Mouse (Mus musculus) adrenal gland (tissue): ENCODE results near the gene Npvf.

Source experiments
- intact Hi-C: fragments of 180-260 bp; cut with DNase I; formaldehyde crosslinking; loops from one replicate; pipeline ENCODE4 v1.15.1; 2025
- long read RNA-seq, 2 experiments: library from polyadenylated mRNA; unstranded; transcript quantifications; one replicate each; pipeline ENCODE4 v2.0.0; 2020; ENCODE audit warnings: borderline replicate concordance in 1 of 2; ENCODE audit not compliant: insufficient replicate concordance in 1 of 2

Npvf gene
- long read RNA-seq, experiment 1, result 0 reads
- long read RNA-seq, experiment 2, result 0 reads

DNA sequence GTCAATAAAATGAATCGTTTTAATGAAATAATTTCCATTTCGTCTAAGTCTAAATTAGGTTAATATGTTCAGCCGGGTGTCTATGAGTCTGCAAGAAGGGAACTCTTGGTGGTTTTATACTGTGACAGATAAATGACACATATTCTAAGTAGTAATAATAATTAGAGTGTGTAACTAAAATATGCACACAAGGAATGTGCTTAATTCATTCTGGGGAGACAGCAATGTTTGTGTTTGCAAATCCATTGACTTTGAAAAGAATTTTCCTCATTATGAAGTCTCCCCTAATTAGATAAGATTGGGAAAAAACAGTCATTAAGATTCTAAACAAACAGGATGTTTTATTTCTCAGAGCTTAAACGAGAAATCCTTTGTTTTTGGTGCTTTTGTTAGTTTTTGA is at the start of gene Npvf:
TSS of gene Npvf (minus strand) at position 84 of the 400 bp plus-strand sequence.
- intact Hi-C loops, result no loop called here

DNA sequence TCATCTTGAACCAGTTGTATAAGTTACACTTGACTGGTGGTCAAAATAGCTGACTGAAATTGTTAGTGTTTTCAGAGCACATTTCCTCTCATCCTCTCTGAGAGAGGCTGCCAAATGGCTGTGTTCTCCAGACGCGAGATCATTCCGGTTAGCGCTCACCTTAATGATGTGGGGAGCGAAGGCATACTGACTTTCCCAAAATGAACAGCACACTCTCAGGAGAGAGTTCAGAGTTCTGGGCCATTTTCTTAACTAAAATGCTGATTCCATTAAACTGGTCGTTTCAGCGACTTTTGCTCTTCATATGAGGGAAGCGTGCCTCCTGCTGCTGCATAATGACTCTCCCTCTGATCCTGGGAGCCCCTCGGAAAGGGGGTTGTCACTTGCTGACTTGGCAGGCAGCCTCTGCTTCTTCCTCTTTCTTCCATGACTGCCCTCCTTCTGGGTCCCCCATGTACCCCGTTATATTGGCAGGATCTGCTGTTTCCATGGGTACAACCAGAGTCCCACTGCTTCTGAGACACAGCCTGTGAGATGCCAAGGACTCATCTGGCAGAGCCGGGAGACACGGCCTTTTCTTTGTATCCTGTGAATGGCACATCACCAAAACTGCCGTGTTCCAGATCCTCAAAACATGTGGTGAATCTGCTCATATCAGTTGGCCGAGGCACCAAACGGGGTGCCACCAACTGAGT is 35.0 kb upstream of the Npvf start:
- intact Hi-C loops, result no loop called here

DNA sequence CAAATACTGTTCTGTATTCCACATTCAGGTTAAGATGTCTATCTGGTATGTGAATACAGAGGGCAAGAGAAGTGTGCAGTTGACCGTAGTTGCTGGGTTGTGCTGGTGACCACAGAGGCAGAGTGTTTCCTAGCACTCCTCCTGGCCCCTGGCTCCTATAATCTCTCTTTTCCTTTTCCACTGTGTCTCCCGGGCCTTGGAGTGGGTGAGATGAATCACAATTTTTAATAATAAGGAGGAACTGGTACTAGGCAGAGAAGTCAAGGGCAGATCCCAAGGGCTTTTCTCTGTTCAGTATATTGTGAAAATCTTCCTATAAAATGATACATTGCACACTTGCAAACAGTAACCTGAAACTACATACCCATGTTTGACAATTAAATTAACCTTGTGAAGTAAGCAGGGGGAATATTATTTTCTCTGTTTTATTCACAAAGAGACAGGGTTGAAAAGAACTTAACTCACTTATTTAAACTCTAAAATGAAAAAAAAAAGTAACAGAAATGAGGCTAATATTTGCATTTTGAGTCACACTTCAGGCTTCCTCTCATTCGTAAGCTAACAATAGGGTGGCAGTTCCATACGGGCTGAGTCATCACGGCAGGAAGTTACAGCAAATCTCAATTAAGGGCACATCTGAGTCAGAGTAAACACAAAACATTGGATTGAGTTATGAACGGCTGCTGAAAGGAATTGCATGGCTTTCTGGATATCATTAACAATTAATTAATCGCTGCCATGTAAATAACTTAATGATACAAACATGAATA is 30.6 kb upstream of the Npvf start:
- intact Hi-C loops, result loop anchor here (5.0 kb wide), 1 partner anchor 482 kb away; no protein-coding TSS in a partner anchor

DNA sequence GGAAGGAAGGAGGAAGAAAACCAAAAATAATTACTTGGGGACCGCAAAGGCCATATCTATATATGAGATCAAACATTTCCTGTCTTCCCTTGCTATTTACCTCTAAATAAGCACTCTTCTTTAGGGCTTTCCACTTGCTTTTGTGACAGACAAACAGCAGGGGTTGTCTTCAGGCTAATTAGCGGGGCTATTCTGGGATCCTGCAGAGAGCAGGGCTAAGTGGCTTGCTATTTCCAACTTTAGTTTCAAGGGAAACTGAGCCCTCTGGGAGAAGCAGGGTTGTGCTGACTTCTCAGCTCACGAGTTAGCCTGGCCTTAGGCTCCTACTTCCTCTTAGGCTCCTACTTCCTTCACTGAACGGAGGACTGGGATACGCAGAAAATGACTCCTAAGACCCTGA is 27.3 kb upstream of the Npvf start:
- intact Hi-C loops, result loop anchor here (5.0 kb wide), 1 partner anchor 486 kb away; no protein-coding TSS in a partner anchor

DNA sequence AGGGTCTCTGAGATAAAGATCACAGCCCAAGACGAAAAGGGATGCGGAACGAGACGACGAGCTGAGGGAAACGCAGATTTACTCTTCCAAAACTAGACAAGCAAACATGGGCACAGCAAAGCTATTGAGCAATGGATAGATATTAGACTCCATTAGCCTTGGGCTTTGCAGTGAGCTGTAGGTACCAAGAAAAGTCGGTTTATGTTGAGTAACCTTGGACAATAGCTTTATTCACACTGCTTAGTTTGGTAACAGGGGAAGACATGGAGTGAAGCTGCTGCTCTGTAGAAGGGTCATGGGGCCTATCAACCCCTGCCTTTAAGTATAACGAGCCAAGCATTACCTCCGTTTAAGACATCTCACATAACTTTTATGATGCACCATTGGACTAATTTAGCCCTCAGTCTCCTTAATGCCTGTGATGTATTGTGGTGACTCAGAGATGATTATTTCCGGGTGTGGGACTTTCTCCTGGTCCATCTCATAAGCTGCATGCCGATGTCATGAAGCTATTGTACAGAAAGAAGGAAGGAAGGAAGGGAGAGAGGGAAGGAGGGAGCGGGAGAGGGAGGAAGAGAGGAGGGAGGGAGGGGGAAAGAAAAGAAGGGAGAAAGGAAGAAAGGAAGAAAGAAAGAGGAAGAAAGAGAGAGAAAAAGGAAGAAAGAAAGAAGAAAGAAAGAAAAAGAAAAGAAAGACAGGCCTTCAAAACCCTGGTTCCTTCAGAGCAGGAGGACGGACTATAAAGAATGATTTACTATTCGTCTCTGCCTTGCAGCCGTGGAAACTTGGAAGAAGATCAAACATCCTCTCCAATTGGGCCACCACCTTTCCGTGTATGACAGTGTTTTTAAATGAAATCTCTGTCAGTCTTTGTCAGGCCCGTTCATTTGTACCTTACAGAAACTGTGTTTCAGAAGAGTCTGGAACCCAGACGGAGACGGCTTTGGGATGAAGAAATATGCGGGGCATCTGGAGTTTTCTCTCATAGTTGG is 26.3 kb upstream of the Npvf start:
- intact Hi-C loops, result loop anchor here (5.0 kb wide), 1 partner anchor 487 kb away; no protein-coding TSS in a partner anchor

DNA sequence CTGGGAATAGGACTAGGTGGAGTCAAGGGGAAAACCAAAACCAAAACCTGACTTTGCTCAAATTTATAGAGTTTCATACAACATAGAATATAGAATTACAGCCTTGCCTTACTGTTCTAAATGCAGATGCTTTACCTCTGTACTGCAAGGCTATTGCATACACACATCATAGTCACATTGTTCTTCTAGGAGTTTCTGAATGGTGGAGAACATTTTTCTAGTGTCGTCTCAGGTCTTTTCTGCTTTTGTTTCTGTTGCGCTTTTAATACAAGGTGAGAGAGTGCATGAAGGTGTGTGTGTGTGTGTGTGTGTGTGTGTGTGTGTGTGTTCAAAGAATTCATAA is 25.2 kb upstream of the Npvf start:
- intact Hi-C loops, result loop anchor here (1.0 kb wide), 2 partner anchors 128 to 258 kb away; no protein-coding TSS in a partner anchor

DNA sequence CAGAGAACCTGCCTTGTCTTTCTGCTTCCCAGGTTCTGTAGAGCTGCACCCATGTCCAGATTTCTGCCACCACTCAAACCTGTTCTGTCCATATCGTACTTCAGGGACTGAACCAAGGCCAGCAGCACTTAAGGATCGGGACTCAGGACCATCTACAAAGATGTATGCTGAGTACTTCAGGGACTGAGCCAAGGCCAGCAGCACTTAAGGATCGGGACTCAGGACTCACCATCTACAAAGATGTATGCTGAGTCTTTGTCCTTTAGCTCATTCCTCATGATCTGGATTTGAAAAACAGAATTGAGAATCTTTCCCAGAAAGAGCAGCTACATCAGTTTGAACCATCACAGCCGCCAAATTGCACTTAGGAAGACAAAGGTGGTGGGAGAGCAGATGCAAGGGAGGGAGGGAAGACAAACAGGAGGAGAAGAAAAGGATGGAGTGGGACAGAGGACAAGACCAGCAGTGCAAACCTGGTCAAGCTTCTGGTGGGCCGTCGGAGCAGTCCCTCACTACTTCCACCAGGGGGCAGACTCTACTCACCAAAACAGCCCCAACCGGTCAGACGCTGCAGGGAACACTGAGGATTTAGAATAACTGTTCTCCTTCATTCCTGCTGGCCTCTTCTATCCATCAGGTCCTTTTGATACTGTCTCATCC is 24.7 kb upstream of the Npvf start:
- intact Hi-C loops, result loop anchor here (1.0 kb wide), 2 partner anchors 128 to 258 kb away; no protein-coding TSS in a partner anchor

DNA sequence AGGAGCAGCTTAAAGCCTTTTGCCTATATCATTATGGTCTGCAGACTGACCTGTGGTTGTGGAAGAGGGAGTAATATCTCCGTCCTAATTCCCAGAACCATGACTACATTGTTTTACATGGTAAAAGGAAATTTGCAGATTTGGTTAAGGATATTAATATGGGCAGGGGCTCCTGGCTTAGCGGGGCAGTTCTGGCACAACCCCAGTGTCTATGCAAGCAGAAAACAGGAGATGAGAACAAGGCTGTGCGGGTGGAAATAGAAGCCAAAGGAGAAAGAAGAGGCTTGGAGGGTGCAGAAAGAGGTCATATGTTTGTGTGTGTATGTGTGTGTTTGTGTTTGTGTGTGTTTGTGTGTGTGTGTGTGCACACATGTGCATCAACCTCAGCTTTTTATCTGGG is 17.0 kb upstream of the Npvf start:
- intact Hi-C loops, result no loop called here

DNA sequence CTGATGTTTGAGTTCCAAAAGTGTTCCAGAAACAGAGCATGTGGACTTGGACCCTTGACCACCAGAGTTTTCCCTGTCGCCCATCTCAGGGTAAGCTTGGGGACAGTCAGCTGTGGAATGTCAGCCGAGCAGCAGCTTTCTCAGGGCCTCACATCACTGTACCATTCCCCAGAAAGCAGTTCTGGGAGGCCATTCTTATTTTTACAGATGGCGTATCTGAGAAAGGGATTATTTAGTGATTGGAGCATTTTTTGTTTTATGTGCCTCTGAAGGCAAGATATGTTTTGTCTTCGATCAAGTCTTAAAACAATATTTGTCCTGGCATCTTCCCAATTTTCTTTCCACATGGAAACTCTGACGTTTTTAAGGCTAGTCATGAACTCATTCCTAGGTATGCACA is 12.7 kb upstream of the Npvf start:
- intact Hi-C loops, result no loop called here

DNA sequence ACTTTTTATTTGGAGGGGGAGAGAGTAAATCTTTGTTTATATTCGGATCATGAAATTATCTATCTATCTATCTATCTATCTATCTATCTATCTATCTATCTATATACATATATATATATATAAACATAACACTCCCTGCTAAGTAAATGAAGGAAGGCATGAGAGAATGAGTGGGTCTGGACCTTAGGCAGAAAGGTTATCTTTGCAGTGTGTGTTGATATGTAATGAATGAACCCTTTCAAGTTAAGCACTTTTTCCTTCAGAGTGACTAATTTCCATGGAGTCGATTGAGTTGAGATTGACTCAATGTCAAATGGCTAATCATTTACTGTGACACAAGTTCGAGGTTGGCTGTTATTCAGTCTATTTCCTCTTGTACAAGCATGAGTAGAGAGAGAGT is 10.8 kb upstream of the Npvf start:
- intact Hi-C loops, result no loop called here

DNA sequence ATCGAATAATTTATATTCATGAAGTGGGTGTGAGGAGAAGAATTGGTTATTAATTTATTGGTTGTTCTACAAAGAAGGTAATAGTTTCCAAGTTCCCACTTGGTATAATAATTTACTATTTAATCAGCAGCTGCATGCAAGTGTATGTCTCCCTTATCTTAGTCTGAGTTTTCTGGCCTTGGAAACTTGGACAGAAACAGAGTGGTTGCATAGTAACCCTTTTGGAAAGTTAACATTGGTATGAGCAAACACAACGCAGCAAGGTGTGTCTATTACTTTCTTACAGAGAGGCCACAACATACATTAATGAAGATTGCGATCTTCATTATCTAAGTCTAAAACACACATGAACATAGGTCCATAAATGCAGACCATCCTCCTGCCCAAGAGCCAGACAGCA is 10.0 kb upstream of the Npvf start:
- intact Hi-C loops, result no loop called here

DNA sequence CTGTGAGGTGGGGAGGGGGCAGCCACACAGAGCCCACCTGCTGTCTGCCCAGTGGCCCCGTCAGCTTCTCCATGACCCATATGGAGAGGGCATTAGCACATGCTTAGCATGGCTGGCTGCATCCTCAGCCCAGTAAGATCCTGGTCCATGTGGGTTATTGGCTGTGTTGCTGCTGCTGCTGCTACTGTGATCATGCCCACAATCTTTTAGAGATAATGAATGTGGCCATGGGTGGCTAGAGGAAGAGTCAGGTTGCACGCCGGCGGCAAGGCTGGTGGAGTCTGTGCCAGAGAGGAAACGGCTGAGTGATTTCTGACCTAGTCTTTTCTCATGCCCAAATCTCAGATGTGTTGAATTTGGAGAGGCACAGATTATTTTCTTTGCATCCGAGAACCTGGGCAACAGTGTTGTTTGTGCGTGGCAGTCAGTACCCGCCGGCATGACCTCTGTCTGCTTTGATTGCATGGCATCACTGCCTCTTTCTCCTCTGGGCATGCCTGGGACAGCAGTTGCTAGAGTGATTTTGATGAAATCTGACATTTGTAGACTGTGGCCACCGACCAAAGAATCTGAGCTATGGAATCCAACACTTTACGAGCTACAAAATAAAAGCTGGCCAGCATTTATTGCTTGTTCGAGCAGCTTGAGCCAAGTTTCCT is 8.8 kb upstream of the Npvf start:
- intact Hi-C loops, result no loop called here

DNA sequence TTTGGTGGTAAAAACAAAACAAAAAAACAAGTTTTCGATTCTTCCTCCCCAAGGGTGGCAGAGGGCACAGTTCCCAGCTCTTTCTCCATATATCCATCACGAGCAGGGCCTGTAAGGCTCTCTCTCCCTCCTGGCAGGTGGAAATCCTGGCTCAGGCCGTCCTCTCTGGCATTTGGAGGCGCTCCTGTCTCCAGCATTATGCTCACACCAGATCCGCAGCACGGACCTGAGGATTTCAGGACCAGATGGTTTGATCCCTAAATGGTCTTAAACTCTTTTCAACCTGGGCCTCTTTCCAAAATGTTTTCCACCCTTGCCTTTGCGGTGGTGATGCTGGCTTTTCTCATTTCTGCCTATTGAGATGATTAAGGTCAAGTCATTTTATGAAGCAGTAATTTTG is 7.5 kb upstream of the Npvf start:
- intact Hi-C loops, result no loop called here

DNA sequence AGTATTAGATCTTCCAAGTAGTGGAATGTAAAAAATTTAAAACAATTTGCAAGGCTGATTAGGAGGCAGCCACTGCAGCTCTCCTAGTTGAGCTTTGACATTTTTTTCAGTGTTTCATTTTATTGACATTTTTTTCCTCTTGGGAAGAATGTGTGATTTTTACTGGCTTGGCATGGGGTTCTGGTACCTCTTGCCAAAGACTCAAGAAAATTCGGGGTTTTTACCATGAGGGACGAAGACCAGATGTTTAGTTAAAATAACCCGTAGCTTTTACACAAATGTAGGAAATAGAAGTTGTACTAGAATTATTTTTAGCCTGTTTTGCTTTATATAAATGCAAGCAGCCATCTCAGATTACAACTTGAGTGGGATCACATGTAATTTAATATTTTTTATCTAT is 4.2 kb upstream of the Npvf start:
- intact Hi-C loops, result no loop called here

DNA sequence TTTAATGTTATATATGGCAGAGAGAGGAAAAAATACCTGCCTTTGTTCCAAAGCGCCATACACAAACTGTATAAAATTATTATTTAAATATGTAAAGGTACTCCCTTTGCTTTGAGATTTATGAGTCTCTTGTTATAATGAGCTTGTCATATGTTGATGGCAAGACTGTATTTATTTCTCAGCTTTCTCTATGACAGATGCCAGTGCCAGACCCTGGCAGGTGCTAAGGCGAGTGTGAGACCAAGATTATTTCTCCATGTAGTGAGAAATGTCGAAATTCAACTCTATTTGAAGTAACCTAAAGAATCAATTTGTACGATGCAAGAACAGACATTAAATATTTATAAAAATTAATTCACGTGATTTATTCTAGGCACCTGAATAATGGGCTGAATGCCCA is 3.8 kb upstream of the Npvf start:
- intact Hi-C loops, result no loop called here

DNA sequence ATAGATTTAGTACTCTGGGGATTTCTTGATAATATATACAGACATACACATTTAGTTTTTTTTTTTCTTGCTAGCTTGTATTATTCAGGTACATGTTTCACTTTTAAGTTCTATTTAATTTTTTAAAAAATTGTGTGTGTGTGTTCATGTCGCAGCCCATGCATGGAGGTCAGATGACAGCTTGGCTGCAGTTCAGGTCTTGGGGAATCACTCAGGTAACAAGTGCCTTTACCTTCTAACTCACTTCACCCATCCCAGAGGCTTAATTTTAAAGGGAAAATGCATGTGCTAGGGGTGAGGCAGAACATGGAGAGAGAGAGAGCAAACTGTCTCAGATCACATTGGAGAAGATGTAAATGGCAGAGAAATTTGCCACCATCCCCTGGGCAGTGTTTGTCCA is 2.2 kb upstream of the Npvf start:
- intact Hi-C loops, result no loop called here

DNA sequence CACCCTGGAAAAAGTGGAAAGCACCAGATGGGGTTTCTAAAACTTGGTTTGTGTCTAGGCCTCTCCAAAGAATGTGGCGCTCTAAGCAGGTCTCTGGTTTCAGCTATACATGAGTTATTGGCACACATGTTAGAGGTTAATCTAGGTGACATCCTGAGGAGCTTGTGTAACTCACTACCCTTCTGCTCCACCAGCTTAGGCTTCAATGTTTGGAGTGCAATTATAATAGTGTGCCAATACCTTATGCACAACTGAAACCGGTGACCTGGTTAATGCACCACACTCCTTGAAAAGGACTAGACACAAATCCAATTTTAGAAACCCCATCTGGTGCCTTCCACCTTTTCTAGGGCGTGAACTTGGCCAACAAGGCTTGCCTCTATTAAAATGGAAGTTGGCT is 1.7 kb upstream of the Npvf start:
- intact Hi-C loops, result no loop called here

DNA sequence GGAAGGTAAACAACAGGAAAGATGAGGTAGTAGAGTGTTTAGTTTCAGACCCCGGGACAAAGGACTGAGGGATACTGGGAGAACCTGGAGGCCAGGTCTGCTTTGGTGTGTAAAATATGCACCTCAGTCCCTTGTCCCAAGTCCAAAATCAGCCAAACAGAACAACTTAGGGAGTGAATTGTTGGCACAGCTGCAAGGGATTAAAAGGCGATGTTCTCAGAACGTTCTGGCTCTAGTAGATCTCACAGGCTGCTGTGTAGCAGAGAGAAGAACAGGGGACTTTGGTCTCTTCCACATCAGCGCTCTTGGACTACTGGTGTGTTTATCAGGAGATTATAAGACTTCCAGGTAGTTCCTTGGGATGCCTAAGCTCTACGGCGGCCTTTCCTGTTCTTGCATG is 6.6 kb downstream of the Npvf start:
- intact Hi-C loops, result no loop called here

DNA sequence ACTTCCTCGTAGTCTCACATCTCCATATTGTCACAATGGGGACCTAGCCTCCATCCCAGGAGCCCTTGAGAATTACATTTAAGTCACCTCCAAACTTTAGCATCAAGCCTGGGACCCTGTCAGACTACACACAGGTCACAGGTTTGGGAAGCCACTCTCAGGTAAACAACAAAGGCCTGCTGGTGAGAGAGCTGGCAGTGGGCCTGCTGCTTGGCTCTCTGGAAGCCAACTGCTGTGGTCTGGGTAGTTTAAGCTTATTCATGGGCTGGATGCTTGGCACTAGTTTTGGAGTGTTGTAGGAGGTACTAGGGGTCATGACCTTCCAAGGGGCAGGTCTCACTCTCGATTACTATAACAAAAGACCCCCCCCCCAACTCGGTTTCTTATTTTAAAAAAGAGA is 7.6 kb downstream of the Npvf start:
- intact Hi-C loops, result no loop called here

DNA sequence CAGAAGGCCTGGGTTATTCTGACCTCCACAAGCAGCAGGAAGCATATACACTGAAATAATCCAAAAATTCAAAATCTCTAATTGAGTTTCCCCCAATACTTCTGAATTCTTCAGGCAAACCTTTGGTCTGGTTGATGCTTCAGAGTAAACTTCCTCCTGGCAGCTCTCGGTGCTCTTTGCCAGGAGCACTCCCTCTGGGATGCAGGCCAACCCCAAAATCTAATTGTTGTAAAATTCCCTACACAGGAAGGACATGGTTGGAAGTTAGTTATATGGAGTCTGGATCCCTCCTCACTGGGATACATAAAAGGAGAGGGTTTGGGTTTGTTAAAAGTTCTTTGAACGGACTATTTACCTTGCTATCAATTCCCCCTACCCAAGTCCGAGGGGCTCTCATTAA is 9.5 kb downstream of the Npvf start:
- intact Hi-C loops, result no loop called here
